Mouse (Mus musculus): ENCODE measurements around the gene Ttyh3. TPM values are rescaled to one million over a fixed set of nuclear protein-coding genes. Genes with fewer than 3 reads are reported as not detected.

The Ttyh3 gene
- total RNA-seq, 1 experiment, result 18.6 TPM

DNA sequence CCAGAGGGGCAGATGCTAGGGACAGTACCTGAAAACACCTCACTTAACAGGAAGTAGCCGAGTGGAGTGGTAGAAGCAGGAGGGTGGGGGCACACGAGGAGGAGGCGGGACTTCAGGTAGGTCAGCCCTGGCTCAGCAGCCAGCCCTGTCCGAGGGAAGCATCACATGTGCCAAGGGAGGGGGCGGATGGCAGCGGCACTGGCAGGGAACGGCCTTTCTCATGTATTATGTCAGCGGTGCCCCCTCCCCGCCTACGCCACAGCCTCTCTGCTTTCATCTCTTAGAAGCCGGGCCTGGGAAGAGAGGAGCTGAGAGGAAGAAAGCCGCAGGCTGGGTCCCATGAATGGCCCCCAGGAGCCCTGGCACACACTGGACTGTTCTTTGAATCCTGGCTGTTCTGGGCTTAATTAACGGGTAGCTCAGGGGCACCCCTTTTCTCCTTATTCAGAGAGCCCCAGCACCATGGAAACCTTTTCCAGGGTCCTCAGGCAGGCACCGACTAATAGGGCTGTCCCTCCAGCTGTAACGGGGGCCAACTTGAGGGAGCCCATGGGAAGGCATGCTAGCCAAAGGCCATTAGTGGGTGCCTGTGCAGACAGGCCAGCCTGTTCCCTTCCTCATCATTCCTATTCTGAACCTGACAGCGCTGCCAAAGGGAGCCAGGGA lies 10.9 kb upstream of the Ttyh3 start:
- Histone ChIP-seq H3K9ac (ENCODE audit: insufficient read depth, low read depth, low read length, poor library complexity, severe bottlenecking) (no peak overlapping the region), H3K27ac (ENCODE audit: insufficient read depth, low read depth, low read length, poor library complexity, severe bottlenecking) (no peak overlapping the region), H3K4me3 (ENCODE audit: insufficient read depth in 1 of 2, low read depth in 1 of 2, low read length in 2 of 2, poor library complexity in 1 of 2, severe bottlenecking in 1 of 2) (peak overlapping the region; percentile 9 to 16; a peak in 1 of 4 replicates), H3K36me3 (ENCODE audit: control insufficient read depth, insufficient read depth, low read length, poor library complexity, severe bottlenecking) (no peaks in the 10 kb centered on the region), H3K9me3 (ENCODE audit: control insufficient read depth, insufficient read depth, low read depth, low read length) (no peaks in the 10 kb centered on the region), H3K4me1 (ENCODE audit: control insufficient read depth in 2 of 2, insufficient read depth in 2 of 2, low read length in 2 of 2, poor library complexity in 1 of 2) (peaks cover 0 to 15% of the 10 kb centered on the region in 2 experiments; a peak in 2 of 4 replicates)
- DNase-seq (ENCODE audit: low read depth, low spot score), result no peak
- TF ChIP-seq ZNF384 (IDR thresholded peaks at IDR 0.05; ENCODE audit: low read depth, low read length) (no peak), ZC3H11A (IDR thresholded peaks at IDR 0.05; ENCODE audit: borderline replicate concordance, low read depth, low read length) (no peak), CHD2 (IDR thresholded peaks at IDR 0.05; ENCODE audit: low read depth, low read length) (no peak), HCFC1 (IDR thresholded peaks at IDR 0.05; ENCODE audit: borderline replicate concordance, insufficient read depth, low read length) (no peak), MAFK (IDR thresholded peaks at IDR 0.05; ENCODE audit: insufficient read depth, low read depth, low read length) (no peak)
- in situ Hi-C loops (cut with MboI; ENCODE audit: low sequenced_read_pairs in 2 of 2, unreplicated experiment in 2 of 2), result no loop called here

DNA sequence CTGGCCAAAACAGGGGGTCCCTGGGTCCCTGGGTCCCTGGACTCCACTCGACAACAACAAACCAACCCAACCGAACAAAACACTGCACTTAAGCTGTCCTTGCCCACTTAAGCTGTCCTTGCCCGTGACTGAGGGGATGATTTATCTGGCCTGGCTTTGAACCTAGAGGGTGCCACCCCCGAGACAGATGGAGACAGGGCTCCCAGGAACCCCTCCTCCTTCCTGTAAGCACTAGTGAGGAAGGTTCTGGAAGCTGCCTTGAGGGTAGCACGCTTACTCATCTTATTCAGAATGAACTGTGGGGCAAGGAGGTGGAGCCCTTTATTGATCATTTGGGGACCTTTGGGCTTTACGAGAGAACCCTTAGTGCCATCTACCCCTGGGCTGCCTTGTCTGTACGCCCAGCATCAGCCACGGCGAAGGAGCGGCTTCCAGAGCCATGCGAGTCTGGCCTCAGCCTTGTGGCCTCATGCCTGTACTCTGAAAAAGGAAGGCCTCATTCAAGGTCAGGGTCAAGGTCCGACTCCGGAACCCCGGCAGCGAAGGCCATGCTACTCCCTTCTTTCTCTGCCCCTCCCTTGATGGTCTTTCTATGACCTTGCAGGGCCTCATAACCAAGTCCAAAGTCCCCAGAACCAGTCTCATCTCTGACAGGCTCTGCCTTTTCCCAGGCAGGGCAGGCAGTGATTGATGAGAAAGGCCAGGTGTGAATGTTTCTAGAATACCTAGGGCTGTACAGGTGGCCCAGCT lies 5.4 kb upstream of the Ttyh3 start:
- DNase-seq (ENCODE audit: low read depth, low spot score), result no peak
- H3K27ac ChIP-seq (ENCODE audit: insufficient read depth, low read depth, low read length, poor library complexity, severe bottlenecking), result no peak overlapping the region
- TF ChIP-seq ZNF384 (IDR thresholded peaks at IDR 0.05; ENCODE audit: low read depth, low read length), result no peak
- TF ChIP-seq HCFC1 (IDR thresholded peaks at IDR 0.05; ENCODE audit: borderline replicate concordance, insufficient read depth, low read length), result no peak
- no peak for TF ChIP-seq ZC3H11A (IDR thresholded peaks at IDR 0.05; ENCODE audit: borderline replicate concordance, low read depth, low read length)
- TF ChIP-seq MAFK (IDR thresholded peaks at IDR 0.05; ENCODE audit: insufficient read depth, low read depth, low read length), result no peak
- no peak for TF ChIP-seq CHD2 (IDR thresholded peaks at IDR 0.05; ENCODE audit: low read depth, low read length)
- H3K4me3 ChIP-seq (ENCODE audit: insufficient read depth in 1 of 2, low read depth in 1 of 2, low read length in 2 of 2, poor library complexity in 1 of 2, severe bottlenecking in 1 of 2), result no peak overlapping the region
- no peaks in the 10 kb centered on the region for H3K36me3 ChIP-seq (ENCODE audit: control insufficient read depth, insufficient read depth, low read length, poor library complexity, severe bottlenecking)
- H3K9me3 ChIP-seq (ENCODE audit: control insufficient read depth, insufficient read depth, low read depth, low read length), result no peaks in the 10 kb centered on the region
- no peak overlapping the region for H3K9ac ChIP-seq (ENCODE audit: insufficient read depth, low read depth, low read length, poor library complexity, severe bottlenecking)
- in situ Hi-C loops (cut with MboI; ENCODE audit: low sequenced_read_pairs in 2 of 2, unreplicated experiment in 2 of 2), result no loop called here
- H3K4me1 ChIP-seq (ENCODE audit: control insufficient read depth in 2 of 2, insufficient read depth in 2 of 2, low read length in 2 of 2, poor library complexity in 1 of 2), result peaks cover 0 to 12% of the 10 kb centered on the region in 2 experiments; a peak in 1 of 4 replicates

- H3K4me1 ChIP-seq (ENCODE audit: control insufficient read depth in 2 of 2, insufficient read depth in 2 of 2, low read length in 2 of 2, poor library complexity in 1 of 2), result peaks cover 0 to 11% of the 10 kb centered on the region in 2 experiments; a peak in 1 of 4 replicates
- in situ Hi-C loops (cut with MboI; ENCODE audit: low sequenced_read_pairs in 2 of 2, unreplicated experiment in 2 of 2), result no loop called here
- TF ChIP-seq HCFC1 (IDR thresholded peaks at IDR 0.05; ENCODE audit: borderline replicate concordance, insufficient read depth, low read length) (no peak), ZC3H11A (IDR thresholded peaks at IDR 0.05; ENCODE audit: borderline replicate concordance, low read depth, low read length) (no peak), MAFK (IDR thresholded peaks at IDR 0.05; ENCODE audit: insufficient read depth, low read depth, low read length) (no peak), CHD2 (IDR thresholded peaks at IDR 0.05; ENCODE audit: low read depth, low read length) (no peak), ZNF384 (IDR thresholded peaks at IDR 0.05; ENCODE audit: low read depth, low read length) (no peak)
- no peaks in the 10 kb centered on the region for H3K9me3 ChIP-seq (ENCODE audit: control insufficient read depth, insufficient read depth, low read depth, low read length)
- no peak for DNase-seq (ENCODE audit: low read depth, low spot score)
- no peak overlapping the region for H3K9ac ChIP-seq (ENCODE audit: insufficient read depth, low read depth, low read length, poor library complexity, severe bottlenecking)
- no peak overlapping the region for H3K4me3 ChIP-seq (ENCODE audit: insufficient read depth in 1 of 2, low read depth in 1 of 2, low read length in 2 of 2, poor library complexity in 1 of 2, severe bottlenecking in 1 of 2)
- no peak overlapping the region for H3K27ac ChIP-seq (ENCODE audit: insufficient read depth, low read depth, low read length, poor library complexity, severe bottlenecking)
- H3K36me3 ChIP-seq (ENCODE audit: control insufficient read depth, insufficient read depth, low read length, poor library complexity, severe bottlenecking), result no peaks in the 10 kb centered on the region
Observed at GRCm38 (mm10) chr5:140652587-140652986, 3.8 kb upstream of the Ttyh3 start.

- in situ Hi-C loops (cut with MboI; ENCODE audit: low sequenced_read_pairs in 2 of 2, unreplicated experiment in 2 of 2), result no loop called here
- Histone ChIP-seq H3K36me3 (ENCODE audit: control insufficient read depth, insufficient read depth, low read length, poor library complexity, severe bottlenecking) (no peaks in the 10 kb centered on the region), H3K4me3 (ENCODE audit: insufficient read depth in 1 of 2, low read depth in 1 of 2, low read length in 2 of 2, poor library complexity in 1 of 2, severe bottlenecking in 1 of 2) (no peak overlapping the region), H3K27ac (ENCODE audit: insufficient read depth, low read depth, low read length, poor library complexity, severe bottlenecking) (no peak overlapping the region), H3K9ac (ENCODE audit: insufficient read depth, low read depth, low read length, poor library complexity, severe bottlenecking) (no peak overlapping the region), H3K9me3 (ENCODE audit: control insufficient read depth, insufficient read depth, low read depth, low read length) (no peaks in the 10 kb centered on the region), H3K4me1 (ENCODE audit: control insufficient read depth in 2 of 2, insufficient read depth in 2 of 2, low read length in 2 of 2, poor library complexity in 1 of 2) (peaks cover 0 to 11% of the 10 kb centered on the region in 2 experiments; a peak in 1 of 4 replicates)
- TF ChIP-seq ZC3H11A (IDR thresholded peaks at IDR 0.05; ENCODE audit: borderline replicate concordance, low read depth, low read length) (no peak), ZNF384 (IDR thresholded peaks at IDR 0.05; ENCODE audit: low read depth, low read length) (no peak), HCFC1 (IDR thresholded peaks at IDR 0.05; ENCODE audit: borderline replicate concordance, insufficient read depth, low read length) (no peak), CHD2 (IDR thresholded peaks at IDR 0.05; ENCODE audit: low read depth, low read length) (no peak), MAFK (IDR thresholded peaks at IDR 0.05; ENCODE audit: insufficient read depth, low read depth, low read length) (no peak)
- DNase-seq (ENCODE audit: low read depth, low spot score), result no peak
Observed at GRCm38 (mm10) chr5:140651231-140651630, 2.4 kb upstream of the Ttyh3 start.
